Mouse (Mus musculus) subcutaneous adipose tissue, adult 2 months (tissue): Measurements from ENCODE around the gene Fbxo5. TPM values are rescaled to one million over a fixed set of nuclear protein-coding genes. Genes with fewer than 3 reads are reported as not detected.

Experiments
- polyA plus RNA-seq: library from polyadenylated mRNA; depleted of rRNA; stranded (reverse); fragments of >200 nt; gene quantifications from 2 replicates; pipeline ENCODE4 v1.2.3, GENCODE M21; 2012; ENCODE audit warnings: low replicate concordance; rRNA removed

Fbxo5 gene
- 0.70 and 2.6 TPM in 2 replicates for polyA plus RNA-seq

DNA sequence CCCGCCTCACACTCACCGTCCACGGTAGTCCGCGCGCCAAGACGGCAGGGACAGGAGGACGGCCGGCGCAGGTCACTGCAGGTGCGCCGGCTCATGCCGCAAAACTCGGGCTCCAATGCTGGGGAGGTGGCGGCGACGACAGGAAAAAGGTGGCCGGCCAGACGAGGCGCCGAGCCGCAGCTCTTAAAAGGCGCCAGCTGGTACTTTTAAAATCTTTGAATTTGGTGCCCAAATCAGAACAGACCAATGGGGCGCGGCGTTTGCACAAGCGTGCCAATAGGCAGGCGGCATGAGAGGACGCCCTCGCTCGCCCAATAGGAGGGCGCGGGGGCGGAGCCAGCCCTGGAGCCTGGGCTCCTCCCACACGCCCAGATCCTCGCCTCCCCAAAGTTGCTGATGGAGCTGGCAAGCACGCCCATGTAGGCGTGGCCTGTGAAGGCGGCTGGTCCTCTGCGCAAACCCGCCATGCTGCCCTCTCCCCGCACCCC, at the start of gene Fbxo5:
TSS of gene Fbxo5 (minus strand) at position 358 of the 488 bp plus-strand sequence.

GRCm38 (mm10) chr10:5823740-5824491, 18.5 kb upstream of the Fbxo5 start, which contains the start of gene Mtrf1l:
Gene Mtrf1l (minus strand): TSS chr10:5823910.

Other genes starting within 250 kb of the Fbxo5 start
- gene Myct1, start 211.8 kb downstream of the Fbxo5 start, polyA plus RNA-seq, result 6.4 and 10.1 TPM in 2 replicates
- gene Vip, start 166.4 kb downstream of the Fbxo5 start, polyA plus RNA-seq, result 0.13 TPM in 1 of 2 replicates, not detected in the other
- 0.99 and 3.4 TPM in 2 replicates for gene Mtrf1l, start 18.3 kb upstream of the Fbxo5 start, polyA plus RNA-seq
- gene Rgs17, start 116.8 kb upstream of the Fbxo5 start, polyA plus RNA-seq, result 0.07 and 0.36 TPM in 2 replicates